Mouse (Mus musculus) right cerebral cortex, postnatal 14 days (tissue): ENCODE measurements around the gene Dcaf11.

ENCODE experiments used
- DNase-seq: peaks from one replicate; pipeline ENCODE4 v3.0.0; 2022

The Dcaf11 gene

GRCm38 (mm10) chr14:55557003-55557402 is 2.8 kb upstream of the Dcaf11 start:
- DNase-seq: peak; percentile 73

GRCm38 (mm10) chr14:55557587-55557986 is 2.2 kb upstream of the Dcaf11 start:
- no peak for DNase-seq

DNA sequence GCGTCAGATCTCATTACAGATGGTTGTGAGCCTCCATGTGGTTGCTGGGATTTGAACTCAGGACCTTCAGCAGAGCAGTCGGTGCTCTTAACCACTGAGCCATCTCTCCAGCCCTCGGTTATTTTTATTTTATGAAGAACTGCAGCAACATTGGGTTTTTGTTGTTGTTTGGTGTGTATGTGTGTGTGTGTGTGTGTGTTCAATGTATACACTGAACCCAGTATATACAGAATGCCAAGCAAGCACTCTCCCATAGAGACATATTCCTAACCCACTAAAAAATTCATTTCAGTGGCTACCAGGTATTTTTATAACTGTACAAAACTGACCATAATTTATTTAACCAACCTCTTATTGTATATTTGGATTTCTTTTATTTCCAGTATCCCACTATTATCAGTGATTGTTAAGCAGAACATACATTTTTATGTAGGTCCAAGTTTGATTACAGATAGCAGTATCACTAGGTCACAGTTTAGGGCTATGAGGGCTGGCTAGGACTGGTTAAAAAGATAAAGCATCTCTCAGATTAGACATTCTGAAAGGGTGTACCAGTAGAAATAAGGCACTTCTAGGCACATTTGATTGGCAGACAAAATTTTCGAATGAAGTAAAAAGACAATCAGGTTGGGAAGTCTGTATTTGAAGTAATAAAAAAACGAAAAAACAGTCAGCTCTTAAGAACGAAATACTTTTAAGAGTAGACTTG is 912 bp upstream of the Dcaf11 start:
- DNase-seq: no peak

DNA sequence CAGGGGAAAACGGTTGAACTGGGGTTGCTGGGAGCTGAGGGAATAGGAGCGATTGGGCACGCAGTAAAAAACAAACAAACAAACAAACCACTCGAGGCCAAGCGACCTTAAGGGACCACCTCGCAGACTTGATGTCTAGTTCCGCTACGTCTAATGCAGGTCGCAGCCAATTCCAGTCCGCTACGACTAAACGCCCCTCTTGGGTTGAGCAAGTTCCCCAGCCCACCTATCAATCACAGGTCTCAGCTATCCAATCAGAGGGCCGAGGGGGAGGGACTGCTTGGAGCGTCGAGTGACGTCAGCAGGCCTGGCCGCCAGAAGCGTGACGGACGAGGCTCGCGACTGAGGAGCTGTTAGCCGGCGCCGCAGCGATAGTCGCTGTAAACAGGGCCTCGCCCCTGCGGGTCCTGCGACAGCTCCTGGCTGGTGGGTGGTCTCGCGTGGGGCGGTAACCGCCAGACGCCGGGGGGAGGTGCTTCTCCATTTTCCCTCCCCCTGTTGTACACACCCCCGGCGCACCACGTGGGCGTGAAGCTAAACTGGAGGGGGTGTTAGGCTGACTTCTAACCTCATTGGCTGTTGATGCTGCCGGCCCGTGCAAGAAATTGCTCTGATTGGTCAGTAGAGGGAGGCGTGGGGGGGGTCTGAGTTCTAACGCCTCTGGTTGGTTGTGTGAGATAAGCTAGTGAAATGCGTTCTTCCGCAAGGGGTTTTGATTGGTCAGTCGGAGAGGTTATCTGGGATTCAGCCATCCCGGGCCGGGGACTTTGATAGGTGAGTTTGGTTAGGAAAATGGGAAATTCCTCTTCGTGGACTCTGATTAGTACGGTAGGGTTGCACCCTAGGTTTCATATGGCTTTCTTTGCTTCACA is 632 bp downstream of the Dcaf11 start, which contains the start of gene A730061H03Rik:
A730061H03Rik (minus strand) TSS at position 205 of the 872 bp plus-strand sequence.
- DNase-seq: peak; percentile 95

GRCm38 (mm10) chr14:55561860-55562259 is 2.1 kb downstream of the Dcaf11 start:
- no peak for DNase-seq

- no peak for DNase-seq
These were observed 3.4 kb downstream of the Dcaf11 start for GRCm38 (mm10) chr14:55563249-55563648.

DNA sequence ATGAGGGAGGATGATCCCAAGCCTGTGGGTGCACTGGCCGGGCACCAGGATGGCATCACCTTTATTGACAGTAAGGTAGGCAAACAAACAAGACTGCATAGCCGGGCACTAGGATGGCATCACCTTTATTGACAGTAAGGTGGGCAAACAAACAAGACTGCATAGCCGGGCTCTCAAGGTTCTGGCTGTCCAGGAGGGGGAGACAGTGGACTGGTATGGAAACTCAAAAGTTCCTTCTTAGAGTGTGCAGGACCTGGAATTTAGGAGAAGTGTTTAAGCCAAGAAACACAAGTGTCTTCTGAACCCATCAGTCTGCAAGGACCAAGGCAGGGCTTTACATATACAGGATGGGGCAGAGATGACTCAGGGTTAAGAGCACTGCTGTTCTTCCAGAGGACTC is 5.9 kb downstream of the Dcaf11 start:
- no peak for DNase-seq

DNA sequence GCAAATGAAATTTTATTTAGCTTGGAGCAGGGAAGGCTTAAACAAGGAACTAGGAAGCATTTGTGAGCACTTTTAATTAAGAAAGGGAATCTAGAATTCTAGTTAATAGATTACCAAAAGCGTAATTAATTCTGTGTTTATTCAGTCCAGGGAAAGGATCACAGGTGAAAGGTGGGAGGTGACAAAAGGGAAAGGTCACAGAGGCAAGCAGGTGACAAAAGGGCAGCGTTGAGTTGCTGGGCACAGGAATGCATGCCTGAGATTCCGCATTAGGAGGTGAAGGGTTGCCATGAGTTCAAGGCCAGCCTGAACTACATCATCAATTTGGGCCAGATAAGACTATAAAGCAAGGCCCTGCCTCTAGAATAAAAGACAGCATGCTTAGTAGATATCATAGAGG is 7.7 kb downstream of the Dcaf11 start:
- no peak for DNase-seq

DNA sequence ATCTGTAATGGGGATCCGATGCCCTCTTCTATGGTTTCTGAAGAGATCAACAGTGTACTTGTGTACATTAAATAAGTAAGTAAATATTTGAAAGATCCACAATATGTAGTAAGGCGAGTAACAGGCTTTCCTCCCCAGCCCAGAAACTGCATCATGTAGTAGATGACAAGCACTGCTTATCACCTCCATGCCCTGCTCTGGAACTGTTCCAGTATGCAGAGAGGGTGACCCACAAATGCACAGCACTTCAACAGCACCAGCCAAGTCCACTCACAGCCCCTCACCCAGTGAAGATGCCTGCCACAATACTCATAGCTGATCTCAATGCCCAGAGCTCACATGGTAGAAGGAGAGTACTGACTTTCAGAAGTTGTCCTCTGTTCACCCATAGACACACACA is 10.8 kb downstream of the Dcaf11 start:
- DNase-seq: no peak

GRCm38 (mm10) chr14:55571760-55572159 is 12.0 kb downstream of the Dcaf11 start:
- no peak for DNase-seq

DNA sequence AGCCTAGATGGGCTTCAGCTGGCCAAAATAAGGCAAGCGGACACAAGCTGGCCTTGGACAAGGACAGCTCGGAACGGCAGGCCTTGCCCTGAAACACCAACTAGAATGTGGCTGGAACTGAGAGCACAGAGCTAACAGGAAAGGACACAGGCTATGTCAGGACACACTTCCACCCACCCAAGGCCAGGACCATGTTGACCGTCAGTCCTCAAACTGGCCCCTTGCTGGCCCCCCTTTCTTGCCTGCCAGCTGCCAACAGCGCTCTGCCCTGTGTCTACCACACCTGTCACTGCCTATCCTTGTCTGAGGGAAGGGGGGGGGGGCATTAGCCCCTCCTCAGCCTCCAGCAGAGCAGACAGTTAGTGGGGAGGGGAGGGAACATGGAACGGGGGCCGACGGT is 15.5 kb downstream of the Dcaf11 start, which contains the start of gene Fitm1:
Fitm1 (plus strand) TSS at position 316 of the 400 bp plus-strand sequence.
- DNase-seq: no peak

DNA sequence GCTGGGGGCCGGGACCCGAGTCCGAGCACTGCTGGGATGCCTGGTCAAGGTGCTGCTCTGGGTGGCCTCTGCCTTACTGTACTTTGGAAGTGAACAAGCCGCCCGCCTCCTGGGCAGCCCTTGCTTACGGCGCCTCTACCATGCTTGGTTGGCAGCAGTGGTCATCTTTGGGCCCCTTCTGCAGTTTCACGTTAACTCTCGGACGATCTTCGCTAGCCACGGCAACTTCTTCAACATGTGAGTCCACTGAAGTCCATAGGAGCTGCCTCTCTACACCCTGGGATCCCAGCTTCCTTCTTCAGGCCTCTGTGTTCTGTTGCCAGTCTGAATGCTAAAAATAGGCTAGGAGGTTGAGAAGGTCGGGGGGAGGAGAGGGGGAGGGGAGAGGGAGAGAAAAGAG is 15.9 kb downstream of the Dcaf11 start:
- DNase-seq: no peak

- peak; percentile 40 for DNase-seq
These were observed 16.6 kb downstream of the Dcaf11 start for GRCm38 (mm10) chr14:55576376-55576775.

DNA sequence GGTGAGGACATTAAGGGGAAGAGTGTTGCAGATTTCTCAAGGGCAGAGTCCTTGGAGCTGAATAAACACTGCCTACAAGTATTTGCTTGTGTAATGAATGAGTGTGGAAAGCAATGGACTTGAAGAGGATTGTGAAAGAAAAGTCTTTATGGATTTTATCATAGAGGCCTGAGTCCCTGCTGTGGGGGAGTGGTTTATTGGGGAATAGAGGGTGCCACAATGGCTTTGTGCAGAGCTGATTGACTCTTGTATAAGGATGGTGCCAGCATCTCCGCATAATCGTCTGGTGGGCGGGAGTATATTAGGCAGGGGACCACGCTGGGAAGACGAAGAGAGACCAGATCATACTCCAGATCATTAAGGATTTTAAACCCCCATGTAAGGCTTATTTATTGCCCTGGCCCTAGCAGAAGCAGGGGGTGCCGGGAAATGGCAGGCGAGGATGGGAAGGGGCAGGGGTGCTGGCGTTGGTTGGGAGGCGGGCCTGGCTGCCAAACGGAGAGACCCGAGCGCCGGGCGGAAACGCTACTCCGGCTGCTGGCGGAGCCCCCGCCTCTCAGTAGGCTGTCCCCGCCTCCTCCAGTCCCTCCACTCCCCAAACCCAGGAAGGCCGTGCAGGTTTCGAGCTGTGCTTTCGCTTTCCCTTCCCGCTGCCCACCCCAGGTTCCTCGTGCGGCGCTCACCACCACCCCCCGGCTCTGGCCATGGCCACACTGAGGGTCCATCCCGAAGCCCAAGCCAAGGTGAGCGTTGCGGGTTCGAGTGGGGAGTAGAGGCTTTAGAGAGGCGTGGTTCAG is 18.3 kb downstream of the Dcaf11 start, which contains the start of gene Psme1:
Psme1 (plus strand) TSS at position 253 of the 797 bp plus-strand sequence.
- peak; percentile 74 for DNase-seq

- peak; percentile 48 for DNase-seq
These were observed 19.0 kb downstream of the Dcaf11 start for GRCm38 (mm10) chr14:55578668-55579269.

DNA sequence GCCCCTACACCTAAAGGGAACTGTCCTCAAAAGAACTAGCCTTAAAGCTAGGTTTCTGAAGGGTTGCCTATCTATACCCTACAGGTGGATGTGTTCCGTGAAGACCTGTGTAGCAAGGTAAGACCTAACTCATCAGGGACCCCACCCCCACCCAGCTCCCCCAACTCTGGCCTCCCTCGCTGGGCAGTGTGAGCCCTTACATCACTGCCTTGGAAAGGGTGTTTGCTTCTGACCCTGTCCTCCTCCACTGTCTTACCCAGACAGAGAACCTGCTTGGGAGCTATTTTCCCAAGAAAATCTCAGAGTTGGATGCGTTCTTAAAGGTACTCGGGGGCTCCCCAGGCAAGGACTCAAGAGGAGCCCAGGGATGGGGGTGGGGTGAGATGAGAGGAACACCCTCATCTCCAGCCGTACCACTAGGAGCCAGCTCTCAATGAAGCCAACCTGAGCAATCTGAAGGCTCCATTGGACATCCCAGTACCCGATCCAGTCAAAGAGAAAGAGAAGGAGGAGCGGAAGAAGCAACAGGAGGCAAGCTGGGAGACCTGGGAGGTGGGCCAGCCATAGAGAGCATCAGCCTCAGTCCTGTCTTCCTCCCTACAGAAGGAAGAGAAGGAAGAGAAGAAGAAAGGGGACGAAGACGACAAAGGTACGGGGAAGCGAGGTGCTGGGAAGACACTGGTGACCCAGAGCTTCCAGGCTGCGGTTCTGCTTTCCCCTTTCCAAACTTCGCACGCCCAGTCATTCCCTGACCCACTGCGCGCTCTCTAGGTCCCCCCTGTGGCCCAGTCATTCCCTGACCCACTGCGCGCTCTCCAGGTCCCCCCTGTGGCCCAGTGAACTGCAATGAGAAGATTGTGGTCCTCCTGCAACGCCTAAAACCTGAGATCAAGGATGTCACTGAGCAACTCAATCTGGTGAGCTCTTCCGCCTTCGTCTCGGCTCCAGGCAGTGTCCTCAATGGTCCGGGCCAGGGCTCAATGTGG is 20.0 kb downstream of the Dcaf11 start:
- DNase-seq: no peak

DNA sequence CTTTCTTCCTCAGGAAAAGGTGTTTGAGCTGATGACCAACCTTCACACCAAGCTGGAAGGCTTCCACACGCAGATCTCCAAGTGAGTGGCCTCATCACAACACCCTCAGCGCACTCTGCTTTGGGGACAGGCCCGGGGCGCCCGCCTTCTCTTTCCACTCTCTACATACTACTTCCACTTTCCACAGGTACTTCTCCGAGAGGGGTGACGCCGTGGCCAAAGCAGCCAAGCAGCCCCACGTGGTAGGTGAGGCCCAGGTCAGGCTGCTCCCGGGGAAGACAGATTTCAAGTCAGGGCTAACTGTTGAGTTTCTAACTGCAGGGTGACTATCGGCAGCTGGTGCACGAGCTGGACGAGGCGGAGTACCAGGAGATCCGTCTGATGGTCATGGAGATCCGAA is 20.9 kb downstream of the Dcaf11 start:
- DNase-seq: no peak

DNA sequence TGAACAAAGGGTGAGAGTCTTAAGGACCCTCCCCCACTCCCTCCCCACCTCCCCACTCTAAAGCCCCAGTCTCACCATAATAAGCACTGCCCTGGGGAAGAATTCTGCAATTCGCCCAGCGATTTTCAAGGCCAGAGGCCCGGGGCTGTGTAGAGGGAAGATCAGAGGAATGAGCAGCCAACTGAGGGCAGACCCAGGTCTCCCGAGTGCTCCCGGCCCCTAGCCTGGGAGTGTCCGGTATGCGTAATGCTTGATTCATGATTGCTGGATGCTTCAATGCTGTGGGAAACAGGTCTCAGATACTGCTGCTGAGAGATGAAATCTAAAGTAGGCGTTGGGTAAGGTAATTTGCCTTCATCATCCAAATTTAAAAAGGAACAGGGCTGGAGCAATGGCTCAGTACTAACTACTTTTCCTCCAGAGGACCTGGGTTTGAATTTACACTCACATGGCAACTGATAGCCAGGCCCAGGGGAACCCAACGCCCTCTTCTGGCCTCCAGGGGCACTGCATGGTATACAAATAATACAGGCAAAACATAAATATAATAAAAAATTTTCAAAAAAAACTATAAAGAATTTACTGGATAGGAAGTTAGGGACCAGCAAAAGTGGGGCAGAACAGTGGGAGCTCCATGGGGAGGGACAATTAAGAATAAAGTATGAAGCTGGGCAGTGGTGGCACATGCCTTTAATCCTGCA is 22.3 kb downstream of the Dcaf11 start:
- DNase-seq: no peak

- DNase-seq: no peak
These were observed 24.5 kb downstream of the Dcaf11 start for GRCm38 (mm10) chr14:55584303-55584701.

DNA sequence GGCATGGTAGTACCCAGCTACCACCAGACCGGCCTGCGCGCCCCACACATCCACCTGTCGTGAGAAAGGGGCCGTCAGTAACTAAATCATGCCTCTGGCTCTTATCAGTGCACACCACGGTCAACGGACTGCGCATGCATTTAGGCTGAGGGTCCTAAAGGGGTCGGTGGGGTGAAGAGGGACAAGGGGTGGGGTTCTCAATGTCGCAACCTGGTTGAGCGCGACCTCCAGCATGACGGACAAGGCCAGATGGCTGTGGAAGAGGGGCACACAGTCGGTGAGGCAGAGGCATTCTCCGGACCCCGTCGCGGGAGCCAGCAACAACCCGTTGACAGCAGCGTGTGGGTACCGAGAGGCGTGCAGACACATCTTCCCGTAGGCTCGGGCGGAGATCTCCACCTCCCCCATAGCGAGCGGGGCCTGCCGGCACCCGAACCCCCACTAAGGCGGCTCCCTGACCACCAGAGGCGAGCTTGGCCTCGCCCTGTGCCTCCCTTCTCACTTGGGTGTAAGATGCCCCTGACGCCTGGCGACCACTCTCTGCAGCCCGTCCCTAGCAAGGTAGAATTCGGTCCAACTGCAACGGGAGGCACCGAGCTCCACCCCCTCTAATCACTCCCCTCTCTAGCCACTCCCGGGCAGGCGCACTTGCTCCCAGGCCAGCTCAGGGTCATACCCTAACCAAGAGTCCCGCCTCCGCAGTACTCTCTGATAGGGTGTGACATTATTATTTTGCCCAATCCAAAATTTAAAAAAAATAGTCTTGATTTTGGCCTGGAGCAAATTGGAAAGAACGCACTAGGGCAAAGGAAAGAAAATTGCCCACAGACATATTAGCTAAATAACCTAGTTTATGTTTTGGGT is 25.1 kb downstream of the Dcaf11 start, which contains the start of gene Emc9:
Emc9 (minus strand) TSS at position 601 of the 864 bp plus-strand sequence.
- DNase-seq: peak; percentile 49
